Mouse (Mus musculus) right cerebral cortex, postnatal 14 days (tissue): ENCODE data around the gene Ppil2.
A peak's percentile ranks its signal among the peaks of the same experiment; 100 is the strongest.

ENCODE experiments used
- DNase-seq: peaks from one replicate; pipeline ENCODE4 v3.0.0; 2022

Gene Ppil2

DNA sequence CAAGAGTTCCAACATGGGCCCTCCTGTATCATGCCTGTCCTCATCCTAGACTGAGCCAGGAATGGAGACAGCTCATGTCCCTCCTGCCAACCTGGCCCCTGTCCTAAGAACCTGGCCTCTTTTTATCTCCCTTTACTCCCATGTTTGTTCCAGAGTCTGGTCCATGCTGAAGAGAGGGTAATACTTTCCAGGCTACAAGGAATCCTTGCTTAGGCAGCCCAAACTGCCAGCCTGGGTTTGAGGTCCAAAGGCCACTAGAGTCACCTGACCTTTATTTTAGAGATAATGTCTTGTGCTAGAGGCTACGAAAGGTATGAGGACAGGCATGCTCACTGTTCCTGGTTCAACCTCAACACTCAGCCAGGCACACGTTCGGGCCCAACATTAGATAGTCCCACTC lies 14.1 kb downstream of the Ppil2 start:
- DNase-seq = no peak

DNA sequence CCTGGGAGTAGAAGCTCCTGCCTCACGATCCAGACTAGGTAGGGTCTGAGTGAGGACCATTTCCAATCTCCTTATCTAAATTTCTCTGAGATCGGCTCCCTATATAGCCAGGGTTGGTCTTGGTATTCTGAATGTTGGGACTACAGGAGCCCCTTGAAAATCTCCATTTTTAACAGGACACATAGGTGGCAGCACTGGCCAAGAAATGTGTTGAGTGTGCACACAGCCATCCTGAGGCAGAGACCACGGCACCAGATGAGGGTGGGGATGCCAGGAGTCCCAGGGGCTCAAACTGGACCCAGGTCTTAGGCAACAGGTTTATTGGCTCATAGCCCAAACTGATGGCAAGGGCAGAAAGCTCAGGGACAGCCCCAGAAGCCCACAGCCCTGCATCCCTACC lies 22.7 kb downstream of the Ppil2 start:
- DNase-seq = peak; percentile 32

DNA sequence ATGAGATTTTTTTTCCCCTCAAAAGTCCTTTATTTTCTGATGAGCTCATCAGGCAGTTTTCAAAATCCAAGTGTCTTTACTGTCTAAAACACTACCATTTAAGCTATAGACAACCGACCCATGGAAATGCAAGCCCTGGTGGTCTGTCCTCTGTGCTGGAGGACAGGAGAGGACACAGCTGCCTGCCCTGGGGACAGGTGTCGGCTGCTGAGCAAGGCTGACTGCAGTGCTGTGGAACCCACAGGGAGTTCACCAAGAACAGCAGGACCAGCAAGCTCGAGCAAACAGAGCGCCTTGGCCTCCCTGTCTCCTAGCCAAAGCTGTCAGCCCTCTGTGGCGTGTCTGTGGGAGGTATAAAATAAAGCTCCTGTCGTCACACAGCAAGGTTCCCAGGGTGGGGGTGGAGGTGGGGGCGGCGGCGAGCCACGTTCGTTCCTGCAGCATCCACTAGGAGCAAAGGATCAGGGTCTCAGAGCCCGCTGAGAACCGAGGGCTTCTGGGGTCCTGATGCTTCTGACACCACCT lies 24.3 kb downstream of the Ppil2 start:
- DNase-seq = peak; percentile 38

DNA sequence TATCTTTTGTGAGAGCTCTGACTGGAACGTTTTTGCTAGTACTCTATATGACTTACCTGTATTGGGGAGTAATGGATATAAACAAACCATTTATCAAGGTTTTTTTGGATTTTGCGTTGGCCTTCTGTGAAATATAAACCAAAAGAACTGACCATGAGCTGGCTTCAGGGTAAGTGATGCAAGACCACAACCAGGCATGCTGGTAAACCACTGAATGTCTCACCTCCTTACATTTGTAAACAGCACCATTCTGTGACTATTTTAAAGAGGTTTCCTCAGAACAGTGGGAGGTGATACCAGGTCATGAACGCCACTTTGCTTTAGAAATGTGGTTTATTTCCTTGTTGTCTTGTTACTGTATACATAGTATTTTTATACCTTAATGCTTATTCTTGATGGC lies 24.8 kb downstream of the Ppil2 start:
- DNase-seq = no peak

DNA sequence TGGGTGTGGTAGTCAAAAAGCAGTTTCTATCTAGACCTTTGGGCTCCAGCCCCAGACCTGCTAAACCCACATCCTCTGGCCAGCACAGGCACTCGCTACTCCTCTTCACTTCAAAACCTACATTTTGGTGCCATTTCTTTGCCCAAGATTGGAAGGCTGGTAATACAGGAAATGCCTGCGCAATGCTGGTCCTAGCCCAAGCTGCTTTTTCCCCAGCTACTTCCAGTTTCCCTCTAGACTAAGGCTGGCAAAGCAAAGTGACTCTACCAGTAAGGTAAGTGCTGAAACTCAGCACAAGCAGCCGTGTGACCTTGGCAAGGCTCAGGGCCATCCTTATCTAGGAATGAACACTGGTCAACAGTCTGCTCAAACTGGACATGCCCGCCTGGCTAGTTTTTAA lies 25.4 kb downstream of the Ppil2 start:
- no peak for DNase-seq

DNA sequence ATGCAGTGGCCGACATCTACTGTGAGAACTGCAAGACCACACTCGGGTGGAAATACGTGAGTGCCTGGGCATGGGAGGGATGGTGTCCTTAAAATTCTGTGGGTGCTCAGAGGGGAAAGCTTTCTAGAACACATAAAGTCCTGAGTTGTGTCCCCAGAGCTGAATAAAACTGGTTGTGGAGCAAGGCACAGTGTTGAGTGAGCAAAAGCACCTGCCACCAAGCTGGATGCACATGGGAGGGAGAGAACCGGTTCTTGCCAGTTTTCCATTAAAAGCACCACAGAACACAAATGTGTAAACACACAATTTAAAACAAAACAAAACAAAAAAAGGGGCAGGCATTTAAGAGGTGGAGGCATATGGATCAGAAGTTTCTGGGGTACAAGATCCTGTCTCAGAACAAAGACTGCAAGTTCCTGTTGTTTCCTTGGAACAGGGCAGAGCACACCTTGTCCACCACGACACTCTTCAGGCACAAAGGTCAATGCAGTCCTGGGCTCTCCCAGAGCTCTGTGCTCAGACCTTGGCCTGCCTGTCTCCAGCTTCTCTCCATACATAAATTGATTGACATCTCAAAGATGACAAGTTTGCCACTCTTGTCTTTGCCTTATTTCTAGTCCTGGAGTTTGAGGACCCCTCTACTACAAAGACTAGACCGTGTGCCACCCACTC lies 28.8 kb downstream of the Ppil2 start:
- no peak for DNase-seq

DNA sequence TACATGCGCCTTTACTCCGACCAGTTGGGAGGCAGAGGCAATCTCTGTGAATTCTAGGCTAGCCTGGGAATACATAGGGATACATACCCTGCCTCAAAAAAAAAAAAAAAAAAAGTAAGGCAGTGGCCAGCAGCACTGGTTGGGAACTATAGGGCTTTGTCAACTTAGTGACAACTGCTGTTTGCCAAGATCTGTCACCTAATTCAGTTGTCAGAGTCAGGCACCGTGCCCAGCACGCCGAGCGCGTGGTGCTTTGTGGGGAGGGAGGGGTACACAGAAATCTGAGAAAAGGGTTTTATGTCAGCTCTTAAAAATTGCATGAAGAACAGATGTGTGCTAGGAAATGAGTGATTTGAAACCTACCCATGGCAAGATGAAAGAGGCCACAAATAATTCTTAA lies 33.0 kb downstream of the Ppil2 start:
- no peak for DNase-seq

DNA sequence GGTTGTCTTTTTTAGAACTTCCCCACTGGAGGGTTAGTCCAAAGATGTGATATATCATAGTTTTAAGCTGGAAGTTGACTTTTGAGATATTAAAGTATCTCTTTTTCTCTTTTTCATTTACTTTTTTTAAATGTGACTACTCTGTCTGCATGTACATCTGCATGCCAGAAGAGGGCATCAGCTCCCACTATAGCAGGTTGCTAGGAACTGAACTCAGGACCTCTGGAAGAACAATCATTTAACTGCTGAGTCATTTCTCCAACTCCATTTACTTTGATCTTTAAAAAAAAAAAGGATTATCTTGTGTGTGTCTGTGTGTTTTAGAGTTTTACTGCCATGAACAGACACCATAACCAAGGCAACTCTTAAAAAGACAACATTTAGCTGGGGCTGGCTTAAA lies 34.2 kb downstream of the Ppil2 start:
- no peak for DNase-seq

DNA sequence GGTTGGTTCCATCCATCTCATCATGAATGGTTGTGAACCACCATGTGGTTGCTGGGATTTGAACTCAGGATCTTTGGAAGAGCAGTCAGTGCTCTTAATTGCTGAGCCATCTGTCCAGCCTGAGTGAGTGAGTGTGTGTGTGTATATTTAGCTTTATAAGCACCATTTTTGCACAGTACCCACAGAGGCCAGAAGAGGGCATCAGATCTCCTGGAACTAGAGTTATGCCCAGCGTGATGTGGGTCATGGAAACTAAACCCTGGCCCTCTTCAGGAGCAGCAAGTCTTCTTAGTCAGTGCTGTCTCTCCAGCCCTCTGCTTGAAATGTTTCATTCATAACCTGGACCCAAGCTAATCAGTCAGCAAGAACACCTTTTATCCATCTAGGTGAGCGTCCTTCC lies 34.8 kb downstream of the Ppil2 start:
- DNase-seq = no peak

DNA sequence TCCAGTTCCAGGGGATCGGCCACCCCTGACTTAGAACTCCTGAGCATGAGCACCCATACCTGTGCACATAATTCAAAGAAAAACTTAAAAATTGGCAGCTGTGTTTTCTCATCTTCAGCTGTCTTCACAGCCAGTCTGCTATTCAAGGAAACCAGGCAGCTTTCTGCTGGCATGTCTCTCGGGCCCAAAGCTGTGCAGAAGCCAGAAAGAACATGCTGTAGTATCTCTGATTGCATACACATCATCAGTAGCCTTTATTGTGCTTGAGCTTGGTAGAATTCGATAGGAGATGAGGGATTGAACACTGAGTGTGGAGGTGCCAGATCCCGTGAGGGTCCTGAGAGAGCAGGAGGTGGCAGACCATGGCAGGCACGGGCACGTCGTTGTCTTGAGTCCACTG lies 38.1 kb downstream of the Ppil2 start:
- DNase-seq = no peak

DNA sequence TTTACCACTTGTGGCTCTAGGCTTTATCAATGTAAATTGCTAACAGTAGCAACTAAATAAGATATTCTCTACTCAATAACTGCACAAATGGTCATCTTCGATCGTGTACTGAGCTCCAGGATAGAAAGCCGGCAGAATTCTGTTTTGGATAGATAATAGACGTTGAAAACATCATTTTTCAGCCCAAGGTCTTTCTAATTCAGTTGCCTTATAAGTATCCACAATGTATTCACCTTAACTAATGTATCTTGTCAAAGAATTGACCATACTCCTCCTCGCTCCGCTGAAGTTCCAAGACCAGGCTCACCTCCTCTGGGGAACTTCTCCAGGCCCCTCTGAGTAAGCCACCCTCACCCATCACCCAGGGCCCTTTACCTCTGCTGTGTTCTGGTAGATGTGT lies 40.3 kb downstream of the Ppil2 start:
- DNase-seq = no peak

DNA sequence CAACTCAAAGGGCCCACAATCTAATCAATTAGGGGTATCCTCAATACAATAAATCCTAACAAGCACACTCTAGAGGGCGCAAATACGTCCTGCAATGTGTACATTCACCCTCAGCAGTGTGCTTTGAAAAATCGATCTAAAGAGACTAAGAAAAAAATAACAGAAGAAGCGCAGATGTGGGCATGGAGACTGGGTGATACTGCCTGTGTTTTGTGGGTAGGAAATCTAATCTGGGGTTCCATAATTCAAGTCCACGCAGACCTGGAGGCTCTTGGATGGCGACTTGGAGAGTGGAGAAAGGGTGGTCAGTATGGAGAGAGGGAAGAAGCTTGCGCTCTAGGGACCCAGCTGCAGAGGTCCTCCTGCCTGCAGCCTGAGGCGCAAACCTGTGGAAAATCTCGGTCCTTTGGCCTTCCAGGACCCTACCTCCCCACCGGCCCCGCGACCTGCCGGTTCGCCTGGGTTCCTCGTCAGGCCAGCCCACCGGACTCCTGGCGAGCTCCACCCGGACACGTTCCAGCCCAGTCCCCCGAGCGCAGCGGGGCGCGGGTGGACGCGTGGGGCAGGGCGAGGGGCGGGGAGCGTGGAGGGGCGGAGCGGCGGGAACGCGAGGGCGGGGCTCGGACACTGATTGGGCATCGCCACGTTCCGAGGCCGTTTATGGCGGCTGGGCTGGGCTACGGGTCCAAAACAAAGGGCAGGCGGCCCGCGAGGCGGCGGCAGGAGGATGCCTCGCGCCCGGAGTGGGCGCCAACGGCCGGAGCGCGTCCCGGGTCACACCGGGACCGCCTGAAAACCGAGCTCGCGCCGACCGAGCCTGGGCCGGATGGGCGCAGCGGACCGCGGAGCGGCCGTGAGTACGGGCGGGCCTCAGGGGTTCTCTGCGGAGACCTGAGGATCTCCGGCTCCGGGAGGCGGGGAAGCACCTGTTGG lies 41.3 kb downstream of the Ppil2 start, which contains the start of gene Ypel1:
Gene Ypel1, plus strand, starts transcription at position 186 of the 933 bp plus-strand sequence.
- peak; percentile 83 for DNase-seq

DNA sequence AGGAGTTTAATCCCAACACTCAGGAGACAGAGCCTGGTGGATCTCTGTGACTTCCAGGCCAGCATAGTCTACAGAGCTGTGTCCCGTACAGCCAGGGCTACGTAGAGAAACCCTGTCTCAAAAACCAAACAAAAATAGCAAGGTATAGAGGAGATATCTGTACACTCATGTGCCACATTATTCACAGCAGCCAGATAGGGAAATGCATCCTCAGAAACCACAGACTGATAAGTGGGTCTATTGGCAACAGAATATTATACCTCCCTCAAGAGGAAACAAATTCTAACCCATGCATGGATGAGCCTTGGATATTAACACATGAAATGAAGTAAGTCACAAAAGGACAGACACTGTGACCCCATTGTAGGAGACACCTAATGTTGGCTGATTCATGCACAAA lies 43.5 kb downstream of the Ppil2 start:
- no peak for DNase-seq

DNA sequence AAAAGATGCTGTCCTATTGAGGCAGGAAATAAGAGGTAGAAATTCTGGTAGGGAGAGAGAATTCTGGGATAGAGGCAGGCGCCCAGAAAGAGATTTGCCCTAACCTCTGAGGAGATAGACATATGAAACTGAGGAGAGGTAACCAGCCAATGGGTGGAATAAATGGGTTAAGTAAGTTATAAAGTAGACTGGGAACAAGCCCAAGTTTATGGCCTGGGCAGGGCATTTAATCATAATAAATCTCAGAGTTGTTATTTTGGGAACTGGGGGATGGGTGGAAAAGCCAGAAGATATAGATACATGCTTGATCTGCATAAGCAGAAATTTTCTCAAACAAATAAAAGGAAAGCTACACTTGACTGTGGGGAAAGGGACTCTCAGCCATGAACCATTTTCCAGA lies 48.7 kb downstream of the Ppil2 start:
- no peak for DNase-seq

DNA sequence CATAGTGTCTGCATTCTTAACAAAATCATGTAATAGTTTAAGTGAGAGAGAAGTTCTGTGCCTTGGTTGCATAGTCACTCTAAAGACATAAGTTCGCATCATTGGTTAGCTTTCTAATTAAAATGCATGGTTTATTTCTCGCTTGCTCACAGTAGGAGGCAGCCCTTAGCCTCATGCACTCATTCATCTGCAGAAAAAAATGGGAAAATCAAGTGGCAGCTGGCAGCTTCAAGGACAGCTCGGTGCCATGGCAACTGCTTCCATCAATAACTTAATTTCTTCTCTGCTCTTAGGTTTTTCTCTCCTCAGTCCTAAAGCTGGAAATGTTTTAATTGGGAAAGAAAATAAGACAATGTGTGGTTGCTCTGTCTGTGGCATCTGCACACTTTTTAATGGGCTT lies 55.5 kb downstream of the Ppil2 start:
- DNase-seq = no peak

DNA sequence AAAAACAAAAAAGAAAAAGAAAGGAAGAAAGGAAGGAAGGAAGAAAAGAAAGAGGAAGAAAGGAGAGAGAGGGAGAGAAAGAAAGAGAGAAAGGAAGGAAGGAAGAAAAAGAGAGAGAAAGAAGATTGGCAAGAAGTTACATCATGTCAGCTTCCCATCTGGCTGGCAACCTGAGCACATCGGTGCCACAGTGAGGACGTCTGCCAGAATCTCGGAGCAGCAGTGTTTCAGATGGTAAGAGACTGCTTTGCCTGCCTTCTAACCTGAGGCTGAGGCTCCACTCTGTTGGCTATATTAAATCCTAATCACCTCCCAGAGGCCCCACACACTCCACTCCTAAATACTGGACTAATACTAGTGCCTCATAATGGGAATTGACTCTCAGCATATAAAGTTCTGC lies 57.2 kb downstream of the Ppil2 start:
- no peak for DNase-seq

DNA sequence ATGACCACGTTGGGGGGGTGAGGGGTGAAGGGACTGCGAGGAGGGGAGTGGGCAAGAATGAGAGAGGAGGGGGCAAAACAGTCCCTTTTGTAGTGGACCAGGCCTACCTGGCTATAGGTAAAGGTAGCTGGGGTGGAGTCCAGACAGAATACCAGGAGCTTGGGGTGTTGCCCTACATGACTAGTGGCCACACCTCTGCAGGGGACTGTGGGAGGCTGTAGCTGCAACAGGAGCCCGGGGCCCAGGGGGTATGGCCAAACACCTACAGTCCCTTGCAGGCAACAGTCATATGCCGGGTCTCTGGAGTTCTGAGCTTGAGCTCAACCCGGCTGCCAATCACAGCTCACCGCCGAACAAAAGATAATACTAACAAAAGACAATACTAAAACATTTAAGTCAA lies 59.0 kb downstream of the Ppil2 start:
- DNase-seq = no peak

DNA sequence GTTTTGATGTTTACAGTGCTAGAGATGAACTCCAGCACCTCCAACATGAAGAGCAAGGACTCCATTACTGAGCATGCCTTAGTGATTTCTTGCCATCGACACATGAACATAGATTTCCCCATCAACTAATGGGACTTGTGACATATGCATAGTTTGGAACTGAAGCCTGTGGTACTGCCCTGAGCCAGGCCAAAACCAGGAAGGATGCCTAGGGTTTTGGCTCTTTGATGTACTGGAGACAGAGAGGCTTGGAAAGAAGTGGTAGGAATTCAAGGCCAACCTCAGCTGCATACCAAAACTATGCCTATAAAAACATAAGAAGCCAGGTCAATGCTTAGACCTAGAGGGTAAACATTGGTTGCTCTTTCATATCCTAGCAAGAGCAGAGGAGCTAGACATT lies 61.2 kb downstream of the Ppil2 start:
- no peak for DNase-seq

DNA sequence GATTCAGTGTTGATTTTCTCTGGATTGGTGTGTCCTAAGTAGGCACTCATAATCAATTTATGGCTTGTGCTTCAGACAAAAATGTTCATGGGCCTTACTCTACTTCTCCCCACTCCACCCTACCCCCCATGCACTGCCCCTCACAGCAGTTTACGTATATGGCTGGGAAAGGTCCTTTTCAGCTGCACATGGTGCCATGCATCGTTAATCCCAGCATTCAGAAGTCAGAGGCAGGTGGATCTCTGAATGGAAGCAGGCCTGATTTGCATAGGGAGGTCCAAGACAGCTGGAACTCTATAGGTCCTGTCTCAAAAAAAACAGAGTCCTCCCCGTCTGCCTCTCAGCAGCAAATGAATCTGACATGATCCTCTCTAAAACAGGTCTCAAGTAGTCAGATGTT lies 65.8 kb downstream of the Ppil2 start:
- DNase-seq = no peak

DNA sequence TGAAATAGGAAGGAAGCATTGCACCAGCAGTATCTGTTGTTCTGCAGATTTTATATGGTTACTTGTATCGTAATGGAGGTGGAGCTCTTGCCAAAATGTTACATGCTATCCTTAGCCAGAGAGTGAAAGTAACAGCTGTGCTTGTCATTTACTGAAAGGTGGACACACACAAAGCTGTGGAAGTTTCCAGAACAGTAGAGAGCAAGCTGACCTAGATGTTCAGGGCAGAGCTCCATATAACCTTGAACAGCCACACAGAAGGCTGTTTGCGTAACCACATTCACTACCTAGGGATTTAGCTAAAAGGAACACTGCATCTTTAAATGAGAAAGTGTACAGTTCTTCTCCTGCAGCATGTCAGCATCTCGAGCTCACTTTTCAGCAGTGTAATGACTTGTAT lies 66.7 kb downstream of the Ppil2 start:
- DNase-seq = no peak

DNA sequence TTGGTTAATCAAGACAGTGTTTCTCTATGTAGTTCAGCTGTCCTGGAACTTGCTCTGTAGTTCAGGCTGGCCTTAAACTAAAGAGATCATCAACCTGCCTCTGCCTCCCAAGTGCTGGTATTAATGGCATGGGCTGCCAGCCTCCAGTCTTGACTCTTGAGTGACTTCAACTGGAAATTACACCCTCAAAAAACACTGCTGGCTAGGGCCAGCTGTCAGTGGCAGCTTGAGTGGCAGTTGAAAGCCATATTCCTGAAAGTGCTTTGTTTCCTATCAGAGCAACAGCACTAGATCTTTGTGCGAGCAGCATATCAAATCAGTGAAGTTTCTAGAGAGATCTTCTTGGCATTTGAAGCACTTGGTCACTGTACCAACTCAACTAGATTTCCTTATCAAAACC lies 69.6 kb downstream of the Ppil2 start:
- no peak for DNase-seq

DNA sequence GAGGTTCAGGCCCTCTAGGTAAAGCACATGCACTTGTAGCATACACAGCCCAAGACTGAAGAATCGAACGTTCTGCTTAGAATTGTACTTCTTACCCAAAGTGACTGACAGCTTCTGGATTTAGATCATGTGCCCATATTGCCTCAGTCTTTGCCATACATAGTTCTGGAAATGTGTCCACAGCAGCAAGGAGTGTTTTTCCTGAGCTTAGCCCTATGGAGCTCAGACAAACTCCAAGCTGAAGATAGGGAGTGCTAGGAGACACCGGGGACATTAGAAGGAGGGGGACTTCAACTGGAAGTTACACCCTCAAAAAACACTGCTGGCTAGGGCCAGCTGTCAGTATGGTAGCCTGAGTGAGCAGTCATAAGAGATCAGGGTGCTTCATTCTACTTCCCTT lies 70.3 kb downstream of the Ppil2 start:
- no peak for DNase-seq
